Comparison of ENCODE assay signal across 8 mouse cellular contexts in the genomic region with DNA sequence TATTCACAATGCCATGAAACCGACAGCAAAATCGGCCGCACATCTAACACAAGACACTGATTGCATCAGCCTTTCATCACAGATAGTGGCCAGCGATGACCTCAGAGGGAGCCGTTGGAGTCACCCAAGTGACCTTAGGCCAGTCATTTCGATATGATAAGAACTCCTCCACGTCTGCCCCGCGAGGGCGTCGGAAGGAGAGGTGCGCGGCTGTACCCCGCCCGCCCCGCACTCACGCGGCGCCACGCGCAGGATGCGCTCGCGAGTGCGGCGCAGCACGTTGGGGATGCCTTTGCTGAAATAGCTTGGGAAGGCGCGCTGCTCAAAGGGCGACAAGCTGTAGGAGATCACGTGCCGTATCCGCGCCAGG. TPM values are rescaled to one million over a fixed set of nuclear protein-coding genes. Genes with fewer than 3 reads are reported as not detected.
DNase-seq lines count a peak whose midpoint lies in the region; ATAC-seq and TF ChIP-seq lines count a peak whose summit lies in the region.

No protein-coding gene starts in this region.

- DNase-seq in heart, adult 11 months: no peak
- no peak for DNase-seq in ES-E14 (ENCODE audit: low read depth, low spot score)
- DNase-seq in liver, embryonic 11.5 days (ENCODE audit: low spot score): no peak
- no peak for DNase-seq in thymus, postnatal 36 days
- no peak for DNase-seq in cerebellum, adult 18-20 months

- H3K27ac ChIP-seq in heart, embryonic 15.5 days: peak overlapping the region; percentile 83
- H3K27ac ChIP-seq in ES-E14 (ENCODE audit: insufficient read depth, low read depth, low read length, poor library complexity, severe bottlenecking): peak overlapping the region; percentile 86
- H3K27ac ChIP-seq in liver, embryonic 11.5 days (ENCODE audit: low read depth, low read length): peak overlapping the region; percentile 65; the same call in 1 of the 2 replicates
- peak overlapping the region; percentile 62; the same call in 1 of the 2 replicates for H3K27ac ChIP-seq in stomach, embryonic 14.5 days (ENCODE audit: low read length)

- no peaks in the 10 kb centered on the region for H3K9me3 ChIP-seq in heart, embryonic 15.5 days (replicated peaks)
- no peaks in the 10 kb centered on the region for H3K9me3 ChIP-seq in ES-E14 (ENCODE audit: control insufficient read depth, insufficient read depth, low read depth, low read length)
- H3K9me3 ChIP-seq in liver, embryonic 11.5 days (ENCODE audit: control insufficient read depth, low read length): no peaks in the 10 kb centered on the region
- no peaks in the 10 kb centered on the region for H3K9me3 ChIP-seq in stomach, embryonic 14.5 days (ENCODE audit: control insufficient read depth, low read depth, low read length)

- H3K4me1 ChIP-seq in heart, embryonic 15.5 days (replicated peaks): peaks cover 22% of the 10 kb centered on the region
- peaks cover 0 to 4% of the 10 kb centered on the region in 2 experiments; a peak in 2 of 4 replicates for H3K4me1 ChIP-seq in ES-E14 (ENCODE audit: control insufficient read depth in 2 of 2, insufficient read depth in 2 of 2, low read length in 2 of 2, poor library complexity in 1 of 2)
- H3K4me1 ChIP-seq in liver, embryonic 11.5 days (replicated peaks; ENCODE audit: control insufficient read depth, insufficient read depth, low read length): peaks cover 30% of the 10 kb centered on the region
- peaks cover 10% of the 10 kb centered on the region for H3K4me1 ChIP-seq in stomach, embryonic 14.5 days (ENCODE audit: control insufficient read depth, insufficient read depth, low read length)

- in situ Hi-C loops in ES-E14 (cut with MboI; ENCODE audit: low sequenced_read_pairs in 2 of 2, unreplicated experiment in 2 of 2): no loop called here

- H3K4me3 ChIP-seq in heart, embryonic 15.5 days: peak overlapping the region; percentile 73
- H3K4me3 ChIP-seq in ES-E14 (ENCODE audit: insufficient read depth in 1 of 2, low read depth in 1 of 2, low read length in 2 of 2, poor library complexity in 1 of 2, severe bottlenecking in 1 of 2): peak overlapping the region; percentile 77 to 91
- peak overlapping the region; percentile 81 for H3K4me3 ChIP-seq in liver, embryonic 11.5 days (ENCODE audit: low read depth, low read length)
- peak overlapping the region; percentile 89 for H3K4me3 ChIP-seq in stomach, embryonic 14.5 days (ENCODE audit: low read depth, low read length)

- peaks cover 15% of the 10 kb centered on the region for H3K36me3 ChIP-seq in heart, embryonic 15.5 days
- H3K36me3 ChIP-seq in ES-E14 (ENCODE audit: control insufficient read depth, insufficient read depth, low read length, poor library complexity, severe bottlenecking): peaks cover 5% of the 10 kb centered on the region
- H3K36me3 ChIP-seq in liver, embryonic 11.5 days (ENCODE audit: control insufficient read depth, insufficient read depth, low read length): peaks cover 8% of the 10 kb centered on the region; the same call in 1 of the 2 replicates
- H3K36me3 ChIP-seq in stomach, embryonic 14.5 days (ENCODE audit: control insufficient read depth, insufficient read depth, low read length): peaks cover 5% of the 10 kb centered on the region; the same call in 1 of the 2 replicates

- peak; percentile 25; the same call in 1 of the 2 replicates for ATAC-seq in heart, embryonic 15.5 days (replicated peaks; ENCODE audit: insufficient number of reproducible peaks, insufficient read depth, low FRiP score, low read depth)
- peak; percentile 48 for ATAC-seq in erythroid progenitor cell, adult 5-6 weeks (replicated peaks; ENCODE audit: low FRiP score, poor library complexity, severe bottlenecking)
- ATAC-seq in liver, embryonic 11.5 days (replicated peaks; ENCODE audit: low FRiP score): peak; percentile 35
- ATAC-seq in stomach, embryonic 14.5 days (ENCODE audit: insufficient number of reproducible peaks, insufficient read depth, low FRiP score, low read depth): no peak; the same call in 1 of the 2 replicates

- WGBS in heart, embryonic 15.5 days: under 1% methylated on average over 34 of the region's 34 CpGs
- WGBS in liver, embryonic 11.5 days: under 1% methylated on average over 34 of the region's 34 CpGs
- under 1% methylated on average over 34 of the region's 34 CpGs for WGBS in stomach, embryonic 14.5 days

- peak overlapping the region; percentile 70 for H3K4me2 ChIP-seq in heart, embryonic 15.5 days
- H3K4me2 ChIP-seq in liver, embryonic 11.5 days: peak overlapping the region; percentile 70
- peak overlapping the region; percentile 74 for H3K4me2 ChIP-seq in stomach, embryonic 14.5 days (replicated peaks; ENCODE audit: low read depth, low read length)

- H3K27me3 ChIP-seq in heart, embryonic 15.5 days: no peaks in the 10 kb centered on the region
- H3K27me3 ChIP-seq in liver, embryonic 11.5 days (replicated peaks; ENCODE audit: control insufficient read depth, insufficient read depth, low read length): no peaks in the 10 kb centered on the region
- no peaks in the 10 kb centered on the region for H3K27me3 ChIP-seq in stomach, embryonic 14.5 days (ENCODE audit: control insufficient read depth, insufficient read depth, low read length)

- peak overlapping the region; percentile 76 for H3K9ac ChIP-seq in heart, embryonic 15.5 days
- peak overlapping the region; percentile 97 for H3K9ac ChIP-seq in ES-E14 (ENCODE audit: insufficient read depth, low read depth, low read length, poor library complexity, severe bottlenecking)
- H3K9ac ChIP-seq in liver, embryonic 11.5 days (ENCODE audit: low read depth, low read length): peak overlapping the region; percentile 77
- H3K9ac ChIP-seq in stomach, embryonic 14.5 days (replicated peaks; ENCODE audit: low read depth, low read length): peak overlapping the region; percentile 79

TF ChIP-seq in ES-E14, 5 proteins besides CTCF, POLR2A, EP300 and RAD21:
- TF ChIP-seq ZC3H11A (IDR thresholded peaks at IDR 0.05; ENCODE audit: borderline replicate concordance, low read depth, low read length) (no peak), MAFK (IDR thresholded peaks at IDR 0.05; ENCODE audit: insufficient read depth, low read depth, low read length) (no peak), ZNF384 (IDR thresholded peaks at IDR 0.05; ENCODE audit: low read depth, low read length) (no peak), HCFC1 (IDR thresholded peaks at IDR 0.05; ENCODE audit: borderline replicate concordance, insufficient read depth, low read length) (no peak), CHD2 (IDR thresholded peaks at IDR 0.05; ENCODE audit: low read depth, low read length) (no peak)

RNA-seq across cellular contexts. Expression of a gene that starts 0.3 kb away (rescaled TPM):
- polyA plus RNA-seq in heart, embryonic 15.5 days (2015; fragmentation: Nextera tagmentation; extraction: Ambion mirVana): 1,038 and 1,358 TPM in 2 replicates
- total RNA-seq in ES-E14 (2012; rRNA removed): 57.8 and 76.9 TPM in 2 replicates
- total RNA-seq in erythroid progenitor cell, adult 5-6 weeks (2015; ENCODE audit: low replicate concordance): 79.2 and 113 TPM in 2 replicates
- total RNA-seq in erythroid progenitor cell, adult 5-6 weeks (2017; ENCODE audit: low replicate concordance): 29.4 and 33.0 TPM in 2 replicates
- 746 and 848 TPM in 2 replicates for polyA plus RNA-seq in liver, embryonic 11.5 days (2014; fragmentation: Nextera tagmentation; extraction: Ambion mirVana)
- polyA plus RNA-seq in stomach, embryonic 14.5 days (2014; fragmentation: Nextera tagmentation; extraction: Ambion mirVana): 477 and 521 TPM in 2 replicates

RNA-seq across cellular contexts. Expression of a gene that starts 0.5 kb away (rescaled TPM):
- polyA plus RNA-seq in heart, embryonic 15.5 days (2015; fragmentation: Nextera tagmentation; extraction: Ambion mirVana): 1.4 TPM in 2 replicates
- total RNA-seq in ES-E14 (2012; rRNA removed): 0.21 and 0.45 TPM in 2 replicates
- not detected in 2 replicates for total RNA-seq in erythroid progenitor cell, adult 5-6 weeks (2015; ENCODE audit: low replicate concordance)
- 0.77 TPM in 1 of 2 replicates, not detected in the other for total RNA-seq in erythroid progenitor cell, adult 5-6 weeks (2017; ENCODE audit: low replicate concordance)
- 0.30 and 0.89 TPM in 2 replicates for polyA plus RNA-seq in liver, embryonic 11.5 days (2014; fragmentation: Nextera tagmentation; extraction: Ambion mirVana)
- 1.7 and 2.2 TPM in 2 replicates for polyA plus RNA-seq in stomach, embryonic 14.5 days (2014; fragmentation: Nextera tagmentation; extraction: Ambion mirVana)

RNA-seq across cellular contexts. Expression of a gene that starts 7.3 kb away (rescaled TPM):
- polyA plus RNA-seq in heart, embryonic 15.5 days (2015; fragmentation: Nextera tagmentation; extraction: Ambion mirVana): 0.34 TPM in 1 of 2 replicates, not detected in the other
- not detected in 2 replicates for total RNA-seq in ES-E14 (2012; rRNA removed)
- not detected in 2 replicates for total RNA-seq in erythroid progenitor cell, adult 5-6 weeks (2015; ENCODE audit: low replicate concordance)
- not detected in 2 replicates for total RNA-seq in erythroid progenitor cell, adult 5-6 weeks (2017; ENCODE audit: low replicate concordance)
- 5.1 and 6.5 TPM in 2 replicates for polyA plus RNA-seq in liver, embryonic 11.5 days (2014; fragmentation: Nextera tagmentation; extraction: Ambion mirVana)
- polyA plus RNA-seq in stomach, embryonic 14.5 days (2014; fragmentation: Nextera tagmentation; extraction: Ambion mirVana): 0.88 TPM in 1 of 2 replicates, not detected in the other

RNA-seq across cellular contexts. Expression of a gene that starts 26.6 kb away (rescaled TPM):
- 0.16 TPM in 1 of 2 replicates, not detected in the other for polyA plus RNA-seq in heart, embryonic 15.5 days (2015; fragmentation: Nextera tagmentation; extraction: Ambion mirVana)
- total RNA-seq in ES-E14 (2012; rRNA removed): not detected in 2 replicates
- total RNA-seq in erythroid progenitor cell, adult 5-6 weeks (2015; ENCODE audit: low replicate concordance): not detected in 2 replicates
- total RNA-seq in erythroid progenitor cell, adult 5-6 weeks (2017; ENCODE audit: low replicate concordance): not detected in 2 replicates
- polyA plus RNA-seq in liver, embryonic 11.5 days (2014; fragmentation: Nextera tagmentation; extraction: Ambion mirVana): 0.10 TPM in 1 of 2 replicates, not detected in the other
- polyA plus RNA-seq in stomach, embryonic 14.5 days (2014; fragmentation: Nextera tagmentation; extraction: Ambion mirVana): 0.13 and 0.14 TPM in 2 replicates

RNA-seq across cellular contexts. Expression of a gene that starts 26.7 kb away (rescaled TPM):
- 2.5 and 2.6 TPM in 2 replicates for polyA plus RNA-seq in heart, embryonic 15.5 days (2015; fragmentation: Nextera tagmentation; extraction: Ambion mirVana)
- 0.74 and 1.7 TPM in 2 replicates for total RNA-seq in ES-E14 (2012; rRNA removed)
- not detected in 2 replicates for total RNA-seq in erythroid progenitor cell, adult 5-6 weeks (2015; ENCODE audit: low replicate concordance)
- total RNA-seq in erythroid progenitor cell, adult 5-6 weeks (2017; ENCODE audit: low replicate concordance): not detected in 2 replicates
- 2.6 and 2.7 TPM in 2 replicates for polyA plus RNA-seq in liver, embryonic 11.5 days (2014; fragmentation: Nextera tagmentation; extraction: Ambion mirVana)
- polyA plus RNA-seq in stomach, embryonic 14.5 days (2014; fragmentation: Nextera tagmentation; extraction: Ambion mirVana): 0.98 and 1.1 TPM in 2 replicates
